Mouse (Mus musculus): Measurements from ENCODE around the gene P2rx2.

The P2rx2 gene

GRCm38 (mm10) chr5:110330508-110330907 lies 12.5 kb downstream of the P2rx2 start:
- no peak for DNase-seq (ENCODE audit: low read depth, low spot score)

GRCm38 (mm10) chr5:110313127-110313526 lies 29.9 kb downstream of the P2rx2 start:
- no peak for DNase-seq (ENCODE audit: low read depth, low spot score)

- no peak for DNase-seq (ENCODE audit: low read depth, low spot score)
Measured at GRCm38 (mm10) chr5:110308861-110309260, 34.2 kb downstream of the P2rx2 start.

- DNase-seq (ENCODE audit: low read depth, low spot score) = no peak
Measured at GRCm38 (mm10) chr5:110300591-110300990, 42.4 kb downstream of the P2rx2 start.

- no peak for DNase-seq (ENCODE audit: low read depth, low spot score)
Measured at GRCm38 (mm10) chr5:110296637-110297036, 46.4 kb downstream of the P2rx2 start.

GRCm38 (mm10) chr5:110291649-110292048 lies 51.4 kb downstream of the P2rx2 start:
- DNase-seq (ENCODE audit: low read depth, low spot score) = no peak
